Mouse (Mus musculus) lung, postnatal 10 days (tissue): ENCODE measurements at regions not wholly inside any gene's neighbourhood (a gene's known extent, or its start where the extent isn't known, plus 50 kb on each side); places are given as distances from the start of the nearest gene placed in this dataset.
A peak's percentile ranks its signal among the peaks of the same experiment; 100 is the strongest.

ENCODE experiments used
- DNase-seq: peaks from one replicate; pipeline ENCODE4 v3.0.0; 2021

DNA sequence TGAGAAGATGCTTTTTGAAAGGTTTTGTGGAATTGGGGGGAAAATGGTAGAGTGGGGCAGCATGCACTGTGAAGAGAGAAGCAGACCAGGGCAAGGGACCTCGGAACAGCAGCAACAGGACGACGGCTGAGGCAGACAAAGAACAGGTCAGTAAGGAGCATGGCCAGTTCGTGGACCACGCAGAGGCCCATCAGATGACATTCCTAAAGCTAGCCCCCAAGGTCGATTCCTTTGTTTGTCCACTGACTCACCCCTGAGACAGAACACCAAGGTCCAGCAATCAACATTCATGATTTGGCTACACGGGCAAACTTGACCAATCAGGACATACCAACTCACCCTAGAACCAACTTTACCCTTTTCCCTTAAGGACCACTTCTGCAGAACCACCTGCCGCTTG lies 160.0 kb downstream of the Fam76b start:
- DNase-seq, result no peak

DNA sequence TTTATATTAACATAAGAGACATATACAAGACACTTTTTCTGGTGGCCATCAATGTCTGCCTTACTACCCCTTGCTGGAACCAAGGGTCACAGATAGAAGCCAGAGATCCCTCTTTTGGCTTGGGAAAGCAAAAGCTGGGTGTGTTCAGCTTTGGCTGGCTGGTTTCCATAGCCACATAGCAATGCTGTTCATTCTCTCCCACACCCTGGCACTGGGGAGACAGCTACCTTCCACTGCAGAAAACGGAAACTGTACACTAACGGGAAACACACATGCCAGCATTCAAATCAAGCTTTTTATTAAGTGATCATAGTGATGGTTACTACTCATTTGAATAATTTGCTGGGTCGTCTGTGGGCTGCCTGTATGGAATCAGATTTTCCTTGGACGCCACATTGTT lies 161.4 kb downstream of the Fam76b start:
- no peak for DNase-seq

DNA sequence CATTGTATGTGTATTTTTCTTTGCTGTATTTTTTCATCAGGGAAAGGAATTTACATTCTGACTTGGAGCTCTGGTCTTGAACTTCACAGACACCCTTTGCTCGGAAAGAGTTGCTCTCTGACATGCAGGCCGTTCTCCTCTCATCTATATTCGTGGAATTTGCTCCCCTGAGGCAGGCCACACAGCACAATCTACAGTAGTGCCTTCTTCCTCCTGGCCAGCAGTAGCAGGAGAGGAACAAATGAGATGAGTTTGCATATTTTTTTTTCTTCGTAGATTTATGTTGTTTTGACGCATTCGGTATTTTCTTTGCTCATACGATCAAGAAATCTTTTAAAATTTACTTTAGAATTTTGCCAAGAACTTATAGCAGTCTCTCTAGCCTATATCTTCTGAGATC lies 163.4 kb downstream of the Fam76b start:
- DNase-seq, result no peak

GRCm38 (mm10) chr9:13992728-13993127 lies 165.2 kb downstream of the Fam76b start:
- no peak for DNase-seq

DNA sequence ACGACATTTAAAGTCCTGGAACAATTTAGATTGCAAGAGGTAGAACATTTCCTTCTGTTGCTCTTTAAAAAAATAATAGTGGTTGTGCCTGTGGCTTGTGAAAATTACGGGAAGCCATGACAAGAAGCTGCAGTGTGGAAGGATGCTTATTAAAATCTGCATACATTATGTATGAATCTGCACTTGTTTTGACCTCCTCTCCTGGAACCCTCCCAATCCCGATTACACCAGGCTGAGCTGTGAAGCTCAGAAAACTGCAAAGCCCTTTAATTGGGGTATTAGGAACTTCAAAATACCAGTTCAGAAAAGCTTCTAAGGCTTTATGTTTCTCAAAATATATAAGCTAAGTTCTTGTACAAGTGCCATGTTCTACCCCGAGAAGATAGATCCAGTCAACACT lies 171.8 kb downstream of the Fam76b start:
- DNase-seq, result no peak

DNA sequence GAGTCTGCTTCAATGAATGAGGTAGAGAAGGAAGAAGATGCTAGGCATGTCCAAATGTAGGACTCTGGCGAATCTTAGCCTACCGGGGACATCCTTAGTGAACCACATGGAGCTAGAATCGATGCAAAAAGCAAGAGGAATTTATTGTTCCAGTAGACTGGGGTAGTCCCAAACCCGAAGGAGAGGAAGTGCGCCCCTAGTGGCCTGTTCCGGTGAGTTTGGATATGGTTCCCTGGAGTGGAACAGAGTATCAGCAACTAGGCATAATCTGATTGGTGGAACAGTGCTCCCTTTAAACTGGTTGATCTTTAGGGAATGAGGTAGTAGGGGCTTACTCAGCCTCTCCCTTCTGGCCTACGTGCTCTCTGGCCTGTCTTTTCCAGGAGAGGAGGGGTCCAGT lies 174.0 kb downstream of the Fam76b start:
- peak; percentile 33 for DNase-seq

- no peak for DNase-seq
Measured at GRCm38 (mm10) chr9:14002236-14002635, 174.7 kb downstream of the Fam76b start.

- DNase-seq, result no peak
Measured at GRCm38 (mm10) chr9:14003163-14003562, 175.6 kb downstream of the Fam76b start.

DNA sequence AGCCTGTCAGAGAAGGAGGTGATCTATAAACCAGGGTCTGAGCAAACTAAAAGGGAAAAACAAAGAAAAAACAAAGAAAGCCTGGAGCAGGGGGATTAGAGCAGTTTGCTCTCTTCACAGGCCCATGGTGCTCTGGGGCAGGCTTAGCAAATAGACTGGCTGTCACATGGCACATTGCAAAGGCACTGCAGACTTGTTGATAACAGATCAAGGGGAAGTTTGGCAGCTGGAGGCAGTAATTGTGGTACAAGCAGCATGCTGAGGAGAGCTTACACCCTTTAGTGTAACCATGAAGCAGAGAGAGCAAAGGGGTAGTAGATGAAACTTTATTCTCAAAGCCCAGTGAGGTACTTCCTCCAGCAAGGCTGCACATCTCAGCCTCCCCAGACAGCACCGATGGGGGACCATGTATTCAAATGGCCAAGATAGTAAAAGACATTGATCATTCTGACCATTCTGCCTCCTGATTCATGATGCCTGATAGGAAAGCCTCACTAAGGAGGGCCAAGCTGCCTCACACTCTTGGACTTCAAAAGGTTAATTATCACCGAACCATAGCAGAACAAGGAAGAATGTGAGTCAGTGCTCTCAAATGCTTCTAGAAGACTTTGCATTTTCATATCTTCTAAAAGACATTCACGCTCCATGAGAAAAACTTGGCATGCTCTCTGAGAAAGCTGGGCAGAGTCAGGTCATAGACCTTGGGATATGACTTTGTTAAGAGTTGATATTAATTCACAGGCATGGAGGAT lies 178.9 kb downstream of the Fam76b start:
- DNase-seq, result no peak

GRCm38 (mm10) chr9:14009451-14009850 lies 181.9 kb downstream of the Fam76b start:
- no peak for DNase-seq

- no peak for DNase-seq
Measured at GRCm38 (mm10) chr9:14010261-14010949, 182.9 kb downstream of the Fam76b start.

GRCm38 (mm10) chr9:14024216-14024615 lies 196.7 kb downstream of the Fam76b start:
- DNase-seq, result peak; percentile 18

DNA sequence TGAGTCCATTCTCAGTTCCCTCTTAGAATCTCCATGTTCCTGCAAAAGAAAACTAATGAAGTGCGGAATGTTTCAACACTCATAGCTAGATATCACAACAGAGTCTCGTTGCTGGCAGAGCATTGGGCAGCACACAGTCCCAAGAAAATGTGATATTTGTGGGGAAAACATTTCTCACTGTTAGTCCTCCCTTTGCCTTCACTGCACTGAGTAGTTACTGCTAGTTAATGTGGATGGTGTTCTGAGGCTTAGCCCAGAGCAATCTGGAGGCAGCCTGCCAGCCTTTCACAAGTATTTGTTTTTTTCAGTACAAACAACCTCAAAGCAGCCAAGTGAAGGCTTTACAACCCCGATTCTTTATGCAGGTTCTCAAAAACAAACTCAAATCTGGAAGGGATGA lies 197.2 kb downstream of the Fam76b start:
- DNase-seq, result peak; percentile 56

GRCm38 (mm10) chr9:14028056-14028455 lies 200.5 kb downstream of the Fam76b start:
- DNase-seq, result peak; percentile 71

DNA sequence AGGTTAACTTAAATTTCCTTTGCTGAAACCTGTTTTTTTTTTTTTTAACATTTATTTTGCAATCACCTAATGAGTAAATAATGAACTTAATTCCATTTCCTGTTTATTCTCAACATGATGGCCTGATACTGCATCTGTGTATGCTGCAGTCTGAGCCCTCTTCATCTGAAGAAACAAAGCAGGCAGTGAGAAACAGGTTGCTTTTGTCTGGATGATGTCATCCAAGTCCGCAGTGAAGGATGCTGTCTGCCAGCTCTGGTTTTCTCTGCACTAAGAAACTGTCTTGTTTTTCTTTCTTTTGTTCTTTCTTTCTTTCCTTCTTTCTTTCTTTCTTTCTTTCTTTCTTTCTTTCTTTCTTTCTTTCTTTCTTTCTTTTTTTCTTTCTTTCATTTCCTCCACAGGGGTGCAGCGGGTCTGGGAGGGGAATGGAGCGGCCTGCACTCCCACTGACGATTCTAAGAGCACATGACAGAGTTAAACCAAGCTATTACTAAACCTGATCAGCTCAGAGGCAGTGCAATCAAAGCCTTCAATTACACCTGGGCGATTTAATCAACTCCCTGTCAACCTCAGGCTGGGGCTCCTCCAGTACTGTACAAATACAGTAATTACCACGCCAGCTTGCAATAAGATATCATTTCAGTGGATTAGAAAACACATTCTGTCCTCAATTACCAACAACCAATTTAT lies 204.0 kb downstream of the Fam76b start:
- no peak for DNase-seq

DNA sequence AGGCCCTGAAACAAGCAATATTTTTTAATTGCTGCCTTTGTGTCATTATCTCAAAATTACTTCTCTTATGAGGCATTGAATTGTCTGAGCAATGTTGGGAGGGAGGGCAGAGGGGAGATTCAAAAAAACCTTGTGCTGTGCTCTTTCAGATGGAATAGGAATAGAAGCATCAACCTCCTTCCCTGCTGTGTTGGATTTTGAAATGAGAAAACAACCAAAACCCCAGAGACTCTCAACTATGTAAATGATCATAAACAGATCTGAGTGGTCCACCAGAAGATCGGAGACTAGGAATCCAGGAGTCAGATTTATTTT lies 204.5 kb downstream of the Fam76b start:
- no peak for DNase-seq

- no peak for DNase-seq
Measured at GRCm38 (mm10) chr9:14035526-14035925, 208.0 kb downstream of the Fam76b start.

DNA sequence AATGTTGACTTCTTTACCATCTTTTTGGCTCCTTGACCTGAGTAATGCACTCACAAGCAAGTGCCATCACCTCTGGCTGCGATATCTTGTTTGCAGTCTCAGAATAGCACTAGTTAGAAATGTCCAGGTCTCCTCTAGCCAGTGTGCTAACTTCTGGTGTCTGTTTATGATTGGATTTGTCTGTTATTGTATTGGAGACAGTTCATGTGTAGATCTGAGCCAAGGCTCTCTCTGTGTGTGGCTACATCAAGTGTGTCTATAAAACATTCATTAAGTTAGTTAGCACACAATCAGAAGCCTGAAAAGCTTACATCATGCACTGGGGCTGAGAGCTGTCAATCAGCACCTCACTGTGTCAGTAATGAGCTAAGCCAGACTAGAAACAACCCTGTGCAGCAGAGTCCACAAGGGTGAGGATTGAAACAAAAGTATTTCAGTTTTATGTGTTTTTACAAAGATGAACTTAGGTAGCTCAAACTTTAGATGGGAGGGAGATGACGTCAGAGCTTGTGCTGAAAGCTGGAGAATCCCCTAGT lies 214.5 kb downstream of the Fam76b start:
- peak; percentile 39 for DNase-seq

DNA sequence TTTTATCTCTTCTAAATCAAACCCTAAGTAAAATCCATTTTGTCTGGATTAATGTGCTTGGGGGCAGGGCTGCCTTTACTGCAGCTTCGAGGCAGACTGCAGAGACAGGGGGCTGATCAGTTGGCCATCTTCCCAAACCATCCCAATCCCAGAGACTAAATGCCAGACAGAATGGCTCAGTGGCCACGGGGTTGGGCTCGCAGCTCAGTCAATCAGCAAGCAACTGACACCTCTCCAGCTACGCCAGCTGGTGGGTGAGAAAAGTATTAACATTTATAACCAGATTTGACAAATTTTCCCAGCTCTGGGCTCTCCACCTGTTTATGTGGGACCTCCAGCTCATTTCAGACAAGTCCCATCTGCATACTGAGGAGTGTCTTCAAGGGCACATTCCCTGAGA lies 220.7 kb downstream of the Fam76b start:
- no peak for DNase-seq

- DNase-seq, result peak; percentile 59
Measured at GRCm38 (mm10) chr9:14053704-14054103, 221.2 kb upstream of the Sesn3 start.

DNA sequence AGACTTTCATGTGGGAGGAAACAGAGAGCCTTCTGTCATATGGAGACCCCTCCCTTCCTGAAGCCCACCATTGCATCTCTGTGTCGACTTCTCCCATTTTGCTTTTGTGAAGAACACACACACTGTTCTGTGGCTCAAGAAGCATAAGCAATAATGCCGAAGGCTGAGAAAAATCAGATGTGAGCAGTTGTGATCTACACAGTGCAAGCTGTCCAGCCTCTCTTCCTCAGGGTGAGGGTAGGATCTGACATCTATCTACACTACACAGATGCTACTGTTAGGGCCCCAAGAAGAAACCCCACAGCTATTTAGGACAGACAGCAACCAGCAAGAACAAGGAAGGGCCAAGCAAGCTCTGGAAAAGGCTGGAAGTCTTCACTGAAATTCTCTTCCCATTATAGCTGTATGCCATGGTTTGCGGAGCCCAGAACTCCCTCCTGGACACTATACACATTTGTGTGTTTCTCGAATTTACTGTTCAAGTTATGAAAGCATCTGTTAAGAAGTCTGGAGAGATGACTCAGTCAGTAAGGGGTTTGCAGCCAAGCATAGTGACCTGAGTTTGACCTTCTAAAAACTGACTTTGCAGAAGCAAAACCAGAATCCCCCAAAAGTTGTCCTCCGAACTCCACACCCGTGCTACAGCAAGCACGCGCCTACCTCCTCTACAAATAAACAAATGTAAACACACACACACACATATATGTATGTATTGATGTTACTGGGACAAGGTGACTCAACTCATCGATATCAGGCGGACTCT lies 218.3 kb upstream of the Sesn3 start:
- DNase-seq, result no peak

- no peak for DNase-seq
Measured at GRCm38 (mm10) chr9:14058592-14059227, 216.2 kb upstream of the Sesn3 start.
